Mouse (Mus musculus): ENCODE measurements around the gene Emb. TPM values are rescaled to one million over a fixed set of nuclear protein-coding genes. Genes with fewer than 3 reads are reported as not detected.

Emb gene
- 258 TPM for polyA plus RNA-seq (2014; fragmentation: Illumina TruSeq; extraction: RNeasy Lipid Tissue Mini Kit (QIAGEN cat#74804))

GRCm38 (mm10) chr13:117208236-117208635 is at the start of gene Emb:
Emb (plus strand) TSS chr13:117208536.

GRCm38 (mm10) chr13:117220501-117221321 is 12.4 kb downstream of the Emb start, which contains the start of gene Gm17509:
Gm17509 (minus strand) TSS chr13:117221075.

Other genes with a start within 250 kb of the Emb start
- 32.5 TPM for gene Parp8, start 183.0 kb upstream of the Emb start, polyA plus RNA-seq (2014; fragmentation: Illumina TruSeq; extraction: RNeasy Lipid Tissue Mini Kit (QIAGEN cat#74804))
- not detected for gene Gm17509, start 12.5 kb downstream of the Emb start, polyA plus RNA-seq (2014; fragmentation: Illumina TruSeq; extraction: RNeasy Lipid Tissue Mini Kit (QIAGEN cat#74804))

All from ovary, adult 10 weeks (tissue).